Mouse (Mus musculus) cerebellum, adult 2 months (tissue): ENCODE measurements around the gene Plpp3.

Experiments
- CTCF ChIP-seq: fragments of 200-500 bp; IDR thresholded peaks from 2 replicates; pipeline ENCODE4 v1.5.1; 2011; ENCODE audit warnings: low read depth, mild to moderate bottlenecking, control low read depth, low read length, moderate library complexity, borderline replicate concordance; ENCODE audit not compliant: insufficient read depth
- POLR2A ChIP-seq: fragments of 200-500 bp; IDR thresholded peaks from 2 replicates; pipeline ENCODE4 v1.6.1; 2011; ENCODE audit warnings: low read length, control low read depth, borderline replicate concordance; ENCODE audit not compliant: insufficient read depth

DNA sequence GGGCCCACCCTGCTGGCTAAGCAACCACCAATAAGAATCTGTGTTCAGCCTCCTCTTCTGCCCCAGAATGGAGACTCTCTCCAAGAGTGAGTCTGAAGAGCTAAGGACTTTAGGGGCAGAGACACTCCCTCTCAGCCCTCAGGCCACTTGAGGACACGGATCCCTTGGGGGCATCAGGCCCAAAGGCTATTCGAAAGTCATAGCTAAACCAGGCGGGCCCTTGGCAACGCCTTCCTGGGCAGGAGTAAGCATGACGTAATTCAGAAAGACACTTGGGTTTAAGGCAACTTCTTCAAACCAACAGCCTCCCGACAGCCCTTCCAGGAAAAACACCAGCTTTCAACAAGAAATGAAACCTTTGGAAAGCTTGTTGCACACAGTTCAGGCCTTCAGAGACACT is 114.0 kb downstream of the Plpp3 start:
- TF ChIP-seq POLR2A, result no peak
- TF ChIP-seq CTCF, result no peak
